Mouse (Mus musculus): ENCODE data around the gene Gchfr.

The Gchfr gene

DNA sequence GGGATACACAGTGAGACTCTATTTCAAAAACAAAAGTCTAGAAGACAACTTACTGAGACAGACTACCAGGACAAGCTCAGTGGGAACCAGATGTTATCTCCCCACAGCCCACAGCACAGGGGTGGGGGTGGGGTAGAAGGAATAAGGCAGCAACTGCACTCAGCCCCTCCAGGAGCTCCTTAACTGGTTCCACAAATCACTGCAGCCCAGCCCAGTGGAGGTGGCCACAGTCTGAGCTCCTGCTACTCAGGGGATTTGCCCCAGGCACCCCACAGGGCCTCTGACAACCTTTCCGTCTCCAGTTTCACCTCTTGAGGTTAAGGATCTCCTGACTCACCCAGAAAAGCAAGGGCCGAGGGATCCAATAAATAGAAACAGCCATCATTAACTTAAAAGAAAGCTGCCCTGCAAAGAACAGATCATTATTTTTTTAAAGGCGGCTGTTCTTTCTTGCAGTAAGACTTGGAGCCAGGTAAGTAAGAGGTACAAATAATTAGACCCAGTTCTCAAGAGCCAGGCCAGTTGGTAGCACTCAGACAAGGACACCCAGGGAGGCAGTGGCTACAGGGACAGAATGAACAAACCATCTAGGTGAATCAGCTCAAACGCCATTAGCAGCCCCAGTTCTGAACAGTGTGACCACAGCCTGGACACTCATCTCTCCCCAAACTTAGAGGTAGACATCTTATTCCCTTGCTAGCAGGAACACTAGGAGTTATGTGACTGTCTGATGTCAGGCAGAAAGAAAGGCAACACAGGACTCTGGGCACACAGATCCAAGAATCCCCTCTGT is 28.9 kb downstream of the Gchfr start:
- CTCF ChIA-PET: interaction anchor here in 2 of 4 experiments (0.7 to 2.3 kb wide), 4 partner anchors 8 to 92 kb away, joined by 3 to 7 read pairs (median 4); partner anchors contain the start of gene Vps18 (in 2 of the 2)
- POLR2A ChIA-PET: interaction anchor here in 2 of 4 experiments (0.6 to 4.3 kb wide), 10 partner anchors 9 to 453 kb away, joined by 3 to 12 read pairs (median 3); partner anchors contain the start of genes Ino80 (in 1 of the 2), Spint1 (in 1 of the 2) and Vps18 (in 1 of the 2)

DNA sequence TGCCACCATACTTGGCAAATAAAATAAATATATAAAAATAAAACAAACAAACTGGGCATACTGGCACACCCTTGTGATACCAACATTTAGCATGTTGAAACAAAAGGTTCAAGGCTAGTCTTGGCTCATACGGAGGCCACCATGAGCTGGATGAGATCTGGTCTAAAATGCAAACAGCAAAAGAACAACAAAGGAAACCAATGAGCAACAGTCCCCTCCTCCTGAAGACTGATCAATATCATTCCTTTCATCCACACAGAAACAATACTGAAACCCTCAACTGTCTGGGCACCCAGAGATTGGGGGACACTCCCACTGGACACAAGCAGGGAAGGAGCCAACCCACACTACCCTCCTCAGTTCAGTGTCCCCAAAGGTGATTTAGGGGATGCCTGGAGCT is 29.9 kb downstream of the Gchfr start:
- POLR2A ChIA-PET: interaction anchor here in 1 of 4 experiments (0.9 to 1.4 kb wide), 2 partner anchors 27 to 53 kb away, joined by 3 to 6 read pairs; no protein-coding TSS in a partner anchor
- CTCF ChIA-PET: interaction anchor here in 2 of 4 experiments (0.7 to 1.3 kb wide), 3 partner anchors 8 to 30 kb away, joined by 3 to 5 read pairs (median 3); no protein-coding TSS in a partner anchor

DNA sequence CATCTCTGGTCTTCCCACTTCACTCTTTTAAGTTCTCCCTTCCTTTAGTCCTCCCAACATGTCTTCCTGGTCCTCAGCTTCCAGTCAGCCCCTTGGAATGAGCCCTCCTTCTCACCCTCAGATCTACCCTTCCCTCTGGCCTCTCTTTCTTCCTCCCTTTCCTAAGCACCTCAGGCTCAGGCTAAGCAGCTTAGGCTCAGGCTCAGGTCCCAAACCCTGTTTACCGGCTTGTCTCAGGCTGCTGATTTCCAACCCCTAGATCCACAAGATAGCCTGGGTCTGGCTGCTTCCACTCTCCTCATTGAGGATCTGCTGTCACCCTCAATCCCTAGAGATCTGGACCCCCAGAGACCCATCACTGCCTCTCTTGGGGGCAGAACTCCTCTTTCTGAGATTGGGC is 30.5 kb downstream of the Gchfr start:
- CTCF ChIA-PET: interaction anchor here in 1 of 4 experiments (1.1 kb wide), 1 partner anchor 8 kb away, joined by 5 read pairs; no protein-coding TSS in a partner anchor
- POLR2A ChIA-PET: interaction anchor here in 1 of 4 experiments (0.5 to 0.9 kb wide), 2 partner anchors 26 to 941 kb away, joined by 3 read pairs; no protein-coding TSS in a partner anchor

DNA sequence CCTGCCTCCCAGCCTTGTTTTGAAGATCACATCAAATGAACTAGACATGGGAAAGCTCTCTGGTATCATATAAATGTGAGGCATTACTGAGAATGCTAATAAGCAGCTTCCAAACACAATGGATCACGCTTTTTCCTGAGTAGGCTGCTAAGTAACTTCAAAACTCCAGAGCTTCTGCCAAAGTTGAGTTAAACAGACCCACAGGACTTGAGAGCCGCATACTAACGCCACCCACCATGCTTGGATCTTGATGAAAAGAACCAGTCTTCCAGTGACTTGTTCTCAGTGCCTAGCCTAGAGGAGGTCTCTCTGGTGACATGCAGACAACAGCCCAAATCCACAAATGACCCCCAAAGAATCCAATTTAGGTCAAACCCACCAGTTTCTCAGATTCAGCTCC is 31.4 kb downstream of the Gchfr start:
- ChIA-PET POLR2A (interaction anchor here in 2 of 4 experiments (0.6 to 0.8 kb wide), 2 partner anchors 35 to 51 kb away, joined by 3 read pairs; no protein-coding TSS in a partner anchor), CTCF (interaction anchor here in 3 of 4 experiments (0.5 to 0.9 kb wide), 3 partner anchors 31 to 125 kb away, joined by 3 to 8 read pairs (median 3); partner anchors contain the start of gene Vps18 (in 1 of the 3))

DNA sequence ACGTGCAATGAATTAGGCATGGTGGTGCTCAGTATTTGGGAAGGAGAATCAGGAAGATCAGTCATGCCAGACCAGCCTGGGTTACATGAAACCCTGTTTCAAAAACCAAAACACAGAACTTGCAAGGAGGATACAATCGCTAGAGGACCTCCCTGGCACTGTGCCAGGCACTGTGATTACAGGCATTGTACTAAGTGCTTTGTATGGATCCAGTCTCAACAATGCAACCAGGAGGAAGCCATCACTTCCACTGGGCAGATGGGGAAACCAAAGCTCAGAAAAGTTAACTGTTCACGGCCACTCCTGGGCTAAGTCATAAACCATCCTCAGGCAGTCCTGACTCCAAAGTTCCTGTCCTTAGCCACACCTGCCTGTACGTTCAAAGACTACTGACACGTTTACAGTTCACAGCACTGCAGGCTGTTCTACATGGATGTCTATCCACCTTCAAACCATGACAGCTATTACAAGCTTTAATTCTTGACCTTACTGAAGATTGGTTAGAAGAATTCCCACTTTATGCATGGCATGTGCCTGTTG is 35.4 kb downstream of the Gchfr start:
- POLR2A ChIA-PET: interaction anchor here in 3 of 4 experiments (0.6 to 2.1 kb wide), 19 partner anchors 8 to 174 kb away, joined by 3 to 19 read pairs (median 4); partner anchors contain the start of genes Vps18 (in 2 of the 3), Ccdc32 (in 1 of the 3), Ppp1r14d (in 1 of the 3) and Rhov (in 1 of the 3)
- CTCF ChIA-PET: interaction anchor here (0.5 to 2.0 kb wide), 13 partner anchors 9 to 309 kb away, joined by 3 to 5 read pairs (median 4); partner anchors contain the start of gene Vps18 (in 3 of the 4)

DNA sequence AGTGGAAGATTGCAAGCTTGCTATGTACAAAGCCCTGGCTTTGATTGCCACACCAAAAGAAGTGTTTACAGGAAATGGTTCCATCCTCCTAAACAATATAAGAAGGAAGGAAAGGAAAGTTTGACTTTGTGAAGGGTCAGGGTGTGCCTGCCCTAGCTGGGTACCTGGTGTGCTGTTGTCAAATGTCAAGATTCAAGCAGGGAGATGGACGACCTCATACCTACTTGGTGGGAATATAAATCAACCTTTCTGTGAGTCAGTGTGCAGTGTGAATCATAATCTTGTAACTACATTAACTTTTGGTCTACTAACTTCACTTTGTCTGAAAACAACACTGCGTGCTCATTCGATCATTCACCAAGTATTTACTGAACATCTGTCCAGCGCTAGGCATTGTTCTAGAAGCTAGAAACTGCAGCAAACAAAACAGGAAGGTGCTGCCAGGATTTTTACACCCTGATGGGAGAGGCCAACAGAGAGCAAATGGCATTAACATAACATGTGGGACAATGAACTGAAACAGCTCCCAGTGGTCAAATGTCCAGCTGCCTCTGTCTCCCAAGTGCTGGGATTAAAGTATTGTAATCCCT is 36.4 kb downstream of the Gchfr start:
- CTCF ChIA-PET: interaction anchor here (0.6 to 2.0 kb wide), 11 partner anchors 14 to 308 kb away, joined by 3 to 5 read pairs (median 4); partner anchors contain the start of gene Vps18 (in 3 of the 4)
- POLR2A ChIA-PET: interaction anchor here in 2 of 4 experiments (0.6 to 2.8 kb wide), 22 partner anchors 8 to 274 kb away, joined by 3 to 19 read pairs (median 4); partner anchors contain the start of genes Rhov (in 2 of the 2), Vps18 (in 2 of the 2), Ino80 (in 1 of the 2) and Ppp1r14d (in 1 of the 2)

DNA sequence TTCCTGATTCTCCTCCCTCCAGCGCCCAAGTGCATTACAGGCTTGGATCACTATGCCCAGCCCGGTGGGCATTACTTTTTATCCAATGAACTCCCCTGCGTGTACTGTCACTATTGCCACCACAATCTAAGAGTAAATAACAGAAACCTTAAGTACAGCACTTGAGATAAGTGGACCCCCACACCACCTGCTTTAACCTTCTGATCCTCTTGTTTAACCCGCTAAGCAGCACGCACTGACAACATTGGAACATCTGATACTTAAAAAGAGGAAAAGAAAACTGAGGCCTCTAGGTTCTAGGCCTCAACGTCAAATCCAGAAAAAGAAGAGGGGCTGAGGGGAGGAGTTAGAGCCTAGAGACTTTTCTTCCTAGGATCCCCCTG is 40.4 kb downstream of the Gchfr start:
- ChIA-PET CTCF (no interaction called here), POLR2A (interaction anchor here in 2 of 4 experiments (0.6 to 1.6 kb wide), 4 partner anchors 40 to 279 kb away, joined by 3 to 5 read pairs (median 4); partner anchors contain the start of gene Rhov (in 1 of the 2))

DNA sequence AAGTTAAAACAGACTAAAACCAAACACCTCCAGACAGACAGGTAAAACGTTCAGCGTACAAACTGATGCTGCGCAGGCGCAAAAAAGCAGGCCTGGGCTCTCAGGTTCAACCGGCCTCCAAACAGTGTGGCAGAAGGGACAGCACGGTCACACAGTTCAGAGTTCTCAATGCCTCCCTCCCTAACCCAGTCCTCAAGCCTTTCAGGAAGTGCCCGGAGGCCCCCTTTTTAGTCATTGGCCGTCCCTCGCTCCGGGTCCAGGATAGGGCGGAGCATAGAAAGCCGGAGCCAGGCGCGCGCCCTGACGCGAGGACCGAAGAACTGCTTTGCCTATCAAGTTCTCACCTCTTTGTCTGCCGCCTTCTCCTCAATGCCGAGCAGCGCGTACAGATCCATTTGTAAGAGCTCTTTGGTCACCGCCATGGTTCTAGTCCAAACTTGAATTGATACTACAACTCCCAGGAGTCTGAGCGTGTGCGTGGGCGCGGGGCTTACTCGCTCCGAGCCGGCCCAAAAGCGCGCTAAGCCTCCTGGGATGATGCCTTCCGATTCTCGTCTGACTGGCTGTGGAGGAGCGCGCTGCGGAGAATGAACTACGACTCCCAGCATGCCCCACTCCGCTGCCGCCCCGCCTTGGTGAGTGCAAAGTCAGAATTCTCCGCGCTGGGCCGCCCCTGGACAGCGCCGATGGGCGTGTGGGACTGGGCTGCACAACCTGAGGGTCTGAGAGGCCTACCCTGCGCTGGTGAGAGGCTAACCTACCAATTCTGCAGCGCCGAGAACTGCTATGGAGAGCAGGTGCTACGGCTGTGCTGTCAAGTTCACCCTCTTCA is 41.0 kb downstream of the Gchfr start, which contains the start of the genes Zfyve19 and Dnajc17:
Gene Zfyve19, plus strand, starts transcription at position 274 of the 832 bp plus-strand sequence.
Gene Dnajc17, minus strand, starts transcription at position 452 of the 832 bp plus-strand sequence.
- CTCF ChIA-PET: no interaction called here
- POLR2A ChIA-PET: interaction anchor here in 2 of 4 experiments (0.6 to 1.6 kb wide), 5 partner anchors 40 to 280 kb away, joined by 3 to 5 read pairs (median 3); partner anchors contain the start of genes Ccdc32 (in 1 of the 2) and Rhov (in 1 of the 2)

DNA sequence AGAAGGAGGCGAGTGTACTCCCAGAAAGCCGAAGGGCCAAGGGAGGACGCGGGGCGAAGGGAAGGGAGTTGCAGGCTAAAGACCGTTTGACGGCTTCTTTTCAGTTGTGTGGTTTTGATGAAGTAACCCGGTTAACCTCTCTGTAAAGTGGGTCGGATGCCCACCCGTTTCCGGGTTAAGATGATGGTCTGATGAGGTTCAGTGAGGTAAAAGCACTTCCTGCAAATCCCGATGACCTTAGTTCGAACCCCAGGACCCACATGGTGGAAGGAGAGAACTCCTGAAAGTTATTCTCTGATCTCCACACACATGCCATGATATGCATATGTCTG is 41.6 kb downstream of the Gchfr start:
- CTCF ChIA-PET: no interaction called here
- POLR2A ChIA-PET: interaction anchor here in 3 of 4 experiments (1.0 to 1.6 kb wide), 9 partner anchors 13 to 255 kb away, joined by 3 to 4 read pairs (median 3); partner anchors contain the start of genes Ccdc32 (in 1 of the 3), Rhov (in 1 of the 3) and Vps18 (in 1 of the 3)

All from embryonic stem cell, embryonic (primary cell).